Mouse (Mus musculus) kidney, postnatal 0 days (tissue): ENCODE results near the gene Lrmda. TPM values are rescaled to one million over a fixed set of nuclear protein-coding genes. Genes with fewer than 3 reads are reported as not detected.

Source experiments
- ATAC-seq: fragments of 200-750 bp; cut with Nextera tagmentation; replicated peaks from 2 replicates; pipeline ENCODE4 v1.8.0; 2017; ENCODE audit warnings: low read depth, moderate number of reproducible peaks, moderate TSS enrichment, moderate library complexity; ENCODE audit not compliant: low FRiP score
- DNase-seq: peaks from one replicate; pipeline ENCODE4 v3.0.0-alpha.2; 2016; ENCODE audit warnings: low spot score
- H3K27ac ChIP-seq: fragments of 300-500 bp; sonication (generic); 2 replicates; pipeline ENCODE4 v1.5.1; 2014; ENCODE audit warnings: mild to moderate bottlenecking
- H3K27me3 ChIP-seq: fragments of 300-500 bp; sonication (generic); 2 replicates; pipeline ENCODE4 v1.6.1; 2014; ENCODE audit warnings: low read length, mixed read lengths; ENCODE audit not compliant: insufficient read depth
- H3K36me3 ChIP-seq: fragments of 300-500 bp; sonication (generic); 2 replicates; pipeline ENCODE4 v1.6.1; 2014; ENCODE audit warnings: low read length, mixed read lengths; ENCODE audit not compliant: insufficient read depth
- H3K4me1 ChIP-seq: fragments of 300-500 bp; sonication (generic); replicated peaks from 2 replicates; pipeline ENCODE4 v1.6.1; 2014; ENCODE audit warnings: antibody characterized with exemption, low read length, mixed read lengths; ENCODE audit not compliant: insufficient read depth
- H3K4me2 ChIP-seq: fragments of 300-500 bp; sonication (generic); 2 replicates; pipeline ENCODE4 v1.6.1; 2014; ENCODE audit warnings: mild to moderate bottlenecking, low read length, moderate library complexity, mixed read lengths
- H3K4me3 ChIP-seq: fragments of 300-500 bp; sonication (generic); replicated peaks from 2 replicates; pipeline ENCODE4 v1.5.1; 2014; ENCODE audit warnings: low read depth, low read length
- H3K9ac ChIP-seq: fragments of 300-500 bp; sonication (generic); 2 replicates; pipeline ENCODE4 v1.6.1; 2014; ENCODE audit warnings: low read depth, low read length
- H3K9me3 ChIP-seq: fragments of 300-500 bp; sonication (generic); replicated peaks from 2 replicates; pipeline ENCODE4 v1.6.1; 2016; ENCODE audit warnings: low read length, inconsistent platforms, mixed read lengths
- CTCF ChIP-seq: IDR thresholded peaks from 2 replicates; pipeline ENCODE4 v1.5.1; 2016; ENCODE audit warnings: antibody characterized with exemption, low read depth, mild to moderate bottlenecking, moderate library complexity
- WGBS: fragments of 180-500 bp; shearing (Covaris S2); extraction: QIAGEN DNeasy Blood & Tissue Kit; methylation state at CpG from one replicate; pipeline ENCODE4 v1.1.7; 2014; 5-methylcytosine and 5-hydroxymethylcytosine counted together
- polyA plus RNA-seq: library from polyadenylated mRNA; unstranded; fragments of >200 nt; fragmentation: Nextera tagmentation; extraction: Ambion mirVana; gene quantifications from 2 replicates; pipeline ENCODE4 v1.2.1, GENCODE M21; 2015

Gene Lrmda
- polyA plus RNA-seq, 1 experiment from 2014 or later = 0.83 TPM

- H3K27ac ChIP-seq = no peak overlapping the region
- TF ChIP-seq CTCF = no peak
- no peaks in the 10 kb centered on the region for H3K4me1 ChIP-seq
- 45% methylated on average over 8 of the region's 8 CpGs for WGBS
- H3K4me3 ChIP-seq = no peak overlapping the region
- H3K36me3 ChIP-seq = no peaks in the 10 kb centered on the region
- DNase-seq (no peak), ATAC-seq (no peak)
- H3K4me2 ChIP-seq = no peak overlapping the region
- no peaks in the 10 kb centered on the region for H3K27me3 ChIP-seq
- H3K9ac ChIP-seq = no peak overlapping the region
- H3K9me3 ChIP-seq = no peaks in the 10 kb centered on the region
Observed at GRCm38 (mm10) chr14:22495286-22495685, 475.8 kb downstream of the Lrmda start.

GRCm38 (mm10) chr14:22497636-22498131 is 478.2 kb downstream of the Lrmda start:
- no peak overlapping the region for H3K4me2 ChIP-seq
- no peaks in the 10 kb centered on the region for H3K9me3 ChIP-seq
- no peak for DNase-seq
- H3K4me3 ChIP-seq = no peak overlapping the region
- H3K27ac ChIP-seq = no peak overlapping the region
- no peak for TF ChIP-seq CTCF
- 85% methylated on average over 4 of the region's 4 CpGs for WGBS
- H3K36me3 ChIP-seq = no peaks in the 10 kb centered on the region
- no peaks in the 10 kb centered on the region for H3K27me3 ChIP-seq
- H3K9ac ChIP-seq = no peak overlapping the region
- H3K4me1 ChIP-seq = no peaks in the 10 kb centered on the region
- ATAC-seq = no peak

- no peaks in the 10 kb centered on the region for H3K27me3 ChIP-seq
- 43% methylated on average over 6 of the region's 6 CpGs for WGBS
- DNase-seq = no peak
Observed at GRCm38 (mm10) chr14:22509747-22510530, 490.4 kb downstream of the Lrmda start.

GRCm38 (mm10) chr14:22510531-22510785 is 490.9 kb downstream of the Lrmda start:
- no peak overlapping the region for H3K4me3 ChIP-seq
- TF ChIP-seq CTCF = no peak
- no peaks in the 10 kb centered on the region for H3K27me3 ChIP-seq
- no peaks in the 10 kb centered on the region for H3K9me3 ChIP-seq
- no peak overlapping the region for H3K4me2 ChIP-seq
- ATAC-seq = no peak
- no peak overlapping the region for H3K9ac ChIP-seq
- H3K4me1 ChIP-seq = no peaks in the 10 kb centered on the region
- no peak overlapping the region for H3K27ac ChIP-seq
- no peaks in the 10 kb centered on the region for H3K36me3 ChIP-seq
- DNase-seq = no peak

More at GRCm38 (mm10) chr14:22509747-22510530, 490.4 kb downstream of the Lrmda start:
- H3K4me2 ChIP-seq = no peak overlapping the region
- no peaks in the 10 kb centered on the region for H3K9me3 ChIP-seq
- H3K9ac ChIP-seq = no peak overlapping the region
- no peak overlapping the region for H3K27ac ChIP-seq
- ATAC-seq = no peak
- H3K36me3 ChIP-seq = no peaks in the 10 kb centered on the region
- H3K4me1 ChIP-seq = no peaks in the 10 kb centered on the region
- H3K4me3 ChIP-seq = no peak overlapping the region
- TF ChIP-seq CTCF = no peak

GRCm38 (mm10) chr14:22514362-22515084 is 495.0 kb downstream of the Lrmda start:
- H3K9ac ChIP-seq = no peak overlapping the region
- H3K27me3 ChIP-seq = no peaks in the 10 kb centered on the region
- no peaks in the 10 kb centered on the region for H3K9me3 ChIP-seq
- DNase-seq (peak; percentile 45), ATAC-seq (no peak)
- TF ChIP-seq CTCF = no peak
- H3K4me3 ChIP-seq = no peak overlapping the region
- H3K27ac ChIP-seq = no peak overlapping the region
- 56% methylated on average over 5 of the region's 5 CpGs for WGBS
- no peak overlapping the region for H3K4me2 ChIP-seq
- H3K36me3 ChIP-seq = no peaks in the 10 kb centered on the region
- H3K4me1 ChIP-seq = no peaks in the 10 kb centered on the region

GRCm38 (mm10) chr14:22530706-22531105 is 511.2 kb downstream of the Lrmda start:
- H3K4me2 ChIP-seq = no peak overlapping the region
- no peak overlapping the region for H3K9ac ChIP-seq
- no peaks in the 10 kb centered on the region for H3K9me3 ChIP-seq
- WGBS = 31% methylated on average over 3 of the region's 3 CpGs
- H3K36me3 ChIP-seq = no peaks in the 10 kb centered on the region
- no peak for TF ChIP-seq CTCF
- H3K27me3 ChIP-seq = no peaks in the 10 kb centered on the region
- H3K27ac ChIP-seq = no peak overlapping the region
- no peaks in the 10 kb centered on the region for H3K4me1 ChIP-seq
- DNase-seq = no peak
- no peak overlapping the region for H3K4me3 ChIP-seq
- no peak for ATAC-seq
